ENCODE assay signal across 8 mouse cellular contexts in genomic region chr5:138996322-138997073, GRCm38 (mm10). TPM values are rescaled to one million over a fixed set of nuclear protein-coding genes. Genes with fewer than 3 reads are reported as not detected.
DNase-seq lines count a peak whose midpoint lies in the region; ATAC-seq and TF ChIP-seq lines count a peak whose summit lies in the region.

No protein-coding gene starts in this region.

- intact Hi-C loops in gastrocnemius, postnatal 14 days (cut with DNase I; ENCODE audit: low total_unique reads), result no loop called here
- intact Hi-C loops in gastrocnemius, postnatal 36 days (cut with DNase I), result loop anchor here (5.0 kb wide), 1 partner anchor 81 kb away; no protein-coding TSS in a partner anchor

- WGBS in embryonic facial prominence, embryonic 13.5 days, result 4% methylated on average over 24 of the region's 24 CpGs
- 1% methylated on average over 24 of the region's 24 CpGs for WGBS in hindbrain, embryonic 12.5 days
- WGBS in liver, embryonic 11.5 days, result 6% methylated on average over 24 of the region's 24 CpGs
- WGBS in olfactory bulb, adult 2 months, result 29% methylated on average over 24 of the region's 24 CpGs

- DNase-seq in gastrocnemius, postnatal 14 days, result peak; percentile 51
- no peak for DNase-seq in gastrocnemius, postnatal 36 days
- peak; percentile 69 for DNase-seq in adrenal gland, postnatal 10 days
- peak; percentile 40 for DNase-seq in liver, embryonic 11.5 days (ENCODE audit: low spot score)
- no peak for DNase-seq in spleen, postnatal 10 days (ENCODE audit: low spot score in 2 of 2)

- 0 out of 2 replicates have a peak, but pooled peaks have one; percentile 3 for TF ChIP-seq CTCF in olfactory bulb, adult 2 months (IDR thresholded peaks at IDR 0.05; ENCODE audit: insufficient read depth, low read depth, low read length)

- H3K4me2 ChIP-seq in embryonic facial prominence, embryonic 13.5 days, result peak overlapping the region; percentile 94
- H3K4me2 ChIP-seq in hindbrain, embryonic 12.5 days (replicated peaks), result peak overlapping the region; percentile 97
- peak overlapping the region; percentile 77 for H3K4me2 ChIP-seq in liver, embryonic 11.5 days

- peaks cover 65% of the 10 kb centered on the region for H3K4me1 ChIP-seq in embryonic facial prominence, embryonic 13.5 days
- H3K4me1 ChIP-seq in hindbrain, embryonic 12.5 days, result peaks cover 60% of the 10 kb centered on the region
- H3K4me1 ChIP-seq in liver, embryonic 11.5 days (replicated peaks; ENCODE audit: control insufficient read depth, insufficient read depth, low read length), result peaks cover 16% of the 10 kb centered on the region
- H3K4me1 ChIP-seq in olfactory bulb, adult 2 months (ENCODE audit: control insufficient read depth, insufficient read depth, low read length), result peaks cover 46% of the 10 kb centered on the region

- H3K9me3 ChIP-seq in embryonic facial prominence, embryonic 13.5 days, result no peaks in the 10 kb centered on the region
- H3K9me3 ChIP-seq in hindbrain, embryonic 12.5 days (replicated peaks), result no peaks in the 10 kb centered on the region
- H3K9me3 ChIP-seq in liver, embryonic 11.5 days (ENCODE audit: control insufficient read depth, low read length), result no peaks in the 10 kb centered on the region

- H3K4me3 ChIP-seq in embryonic facial prominence, embryonic 13.5 days, result peak overlapping the region; percentile 79
- peak overlapping the region; percentile 54 for H3K4me3 ChIP-seq in hindbrain, embryonic 12.5 days
- H3K4me3 ChIP-seq in liver, embryonic 11.5 days (ENCODE audit: low read depth, low read length), result peak overlapping the region; percentile 64; the same call in 1 of the 2 replicates
- H3K4me3 ChIP-seq in olfactory bulb, adult 2 months (ENCODE audit: insufficient read depth, low read depth, low read length), result peak overlapping the region; percentile 74

- ATAC-seq in embryonic facial prominence, embryonic 13.5 days (ENCODE audit: insufficient number of reproducible peaks, insufficient read depth, low FRiP score, low TSS enrichment, low read depth), result no peak
- ATAC-seq in hindbrain, embryonic 12.5 days (ENCODE audit: low FRiP score), result peak; percentile 0; the same call in 1 of the 2 replicates
- peak; percentile 19; the same call in 1 of the 2 replicates for ATAC-seq in liver, embryonic 11.5 days (replicated peaks; ENCODE audit: low FRiP score)

- H3K27me3 ChIP-seq in embryonic facial prominence, embryonic 13.5 days, result peaks cover 88% of the 10 kb centered on the region
- peaks cover 80% of the 10 kb centered on the region for H3K27me3 ChIP-seq in hindbrain, embryonic 12.5 days
- peaks cover 91% of the 10 kb centered on the region for H3K27me3 ChIP-seq in liver, embryonic 11.5 days (replicated peaks; ENCODE audit: control insufficient read depth, insufficient read depth, low read length)

- no peaks in the 10 kb centered on the region for H3K36me3 ChIP-seq in embryonic facial prominence, embryonic 13.5 days
- H3K36me3 ChIP-seq in hindbrain, embryonic 12.5 days, result no peaks in the 10 kb centered on the region
- no peaks in the 10 kb centered on the region for H3K36me3 ChIP-seq in liver, embryonic 11.5 days (ENCODE audit: control insufficient read depth, insufficient read depth, low read length)

- peak overlapping the region; percentile 88 for H3K27ac ChIP-seq in embryonic facial prominence, embryonic 13.5 days
- H3K27ac ChIP-seq in hindbrain, embryonic 12.5 days, result no peak overlapping the region
- no peak overlapping the region for H3K27ac ChIP-seq in liver, embryonic 11.5 days (ENCODE audit: low read depth, low read length)
- H3K27ac ChIP-seq in olfactory bulb, adult 2 months (ENCODE audit: insufficient read depth, low read depth, low read length), result peak overlapping the region; percentile 73; the same call in 1 of the 2 replicates

- peak overlapping the region; percentile 83 for H3K9ac ChIP-seq in embryonic facial prominence, embryonic 13.5 days
- H3K9ac ChIP-seq in hindbrain, embryonic 12.5 days, result no peak overlapping the region
- H3K9ac ChIP-seq in liver, embryonic 11.5 days (ENCODE audit: low read depth, low read length), result no peak overlapping the region

- TF ChIP-seq POLR2A in olfactory bulb, adult 2 months (IDR thresholded peaks at IDR 0.05; ENCODE audit: insufficient read depth, low read depth, low read length), result no peak

RNA-seq across cellular contexts. Expression of gene Pdgfa, which starts 0.7 kb away (rescaled TPM):
- 10 to 100 TPM; 15.8 to 22.3 TPM for total RNA-seq in gastrocnemius, postnatal 14 days (2021)
- total RNA-seq in gastrocnemius, postnatal 36 days (2021), result 10 to 100 TPM; 21.9 to 22.1 TPM
- 10 to 100 TPM; 22.0 to 23.3 TPM for total RNA-seq in adrenal gland, postnatal 10 days (2021)
- polyA plus RNA-seq in embryonic facial prominence, embryonic 13.5 days (2015; fragmentation: Nextera tagmentation; extraction: Ambion mirVana), result 58.6 and 58.8 TPM in 2 replicates
- 11.2 and 13.4 TPM in 2 replicates for polyA plus RNA-seq in hindbrain, embryonic 12.5 days (2016; fragmentation: Nextera tagmentation; extraction: Ambion mirVana)
- 3.4 and 5.0 TPM in 2 replicates for polyA plus RNA-seq in liver, embryonic 11.5 days (2014; fragmentation: Nextera tagmentation; extraction: Ambion mirVana)
- not detected in 2 replicates for polyA plus RNA-seq in olfactory bulb, adult 2 months (2012; ENCODE audit: insufficient read depth, insufficient read length, low replicate concordance, missing spikeins)

Comparison
In these comparisons a context has a peak if more than half of its experiments do, and no peak if none do; other contexts are left out.
1. DNase-seq: peak in gastrocnemius, postnatal 14 days (single experiment), adrenal gland, postnatal 10 days (single experiment) and liver, embryonic 11.5 days (single experiment); none in gastrocnemius, postnatal 36 days (0 of 2) and spleen, postnatal 10 days (0 of 2).
2. H3K27ac ChIP-seq: peak in embryonic facial prominence, embryonic 13.5 days (single experiment) and olfactory bulb, adult 2 months (single experiment); none in hindbrain, embryonic 12.5 days (single experiment) and liver, embryonic 11.5 days (single experiment).
3. Peak in every context shown above with its lines, with median percentiles within 50 percentile points of each other: H3K4me2 ChIP-seq and H3K4me3 ChIP-seq.